Mouse (Mus musculus): ENCODE measurements around the gene Cela1.

The Cela1 gene

GRCm38 (mm10) chr15:100669337-100669736 lies 18.4 kb downstream of the Cela1 start, which contains the start of gene Bin2:
Bin2 (minus strand) TSS chr15:100669553.
- DNase-seq, result no peak

GRCm38 (mm10) chr15:100667871-100668545 lies 19.7 kb downstream of the Cela1 start:
- no peak for DNase-seq

GRCm38 (mm10) chr15:100667420-100667819 lies 20.3 kb downstream of the Cela1 start:
- no peak for DNase-seq

- no peak for DNase-seq
Observed at GRCm38 (mm10) chr15:100666851-100667250, 20.9 kb downstream of the Cela1 start.

- no peak for DNase-seq
Observed at GRCm38 (mm10) chr15:100666219-100666696, 21.5 kb downstream of the Cela1 start.

- no peak for DNase-seq
Observed at GRCm38 (mm10) chr15:100665411-100666218, 22.1 kb downstream of the Cela1 start.

GRCm38 (mm10) chr15:100664813-100665274 lies 22.9 kb downstream of the Cela1 start:
- no peak for DNase-seq

GRCm38 (mm10) chr15:100660805-100661204 lies 26.9 kb downstream of the Cela1 start:
- DNase-seq, result no peak

- peak; percentile 54 for DNase-seq
Observed at GRCm38 (mm10) chr15:100660306-100660705, 27.4 kb downstream of the Cela1 start.

GRCm38 (mm10) chr15:100655201-100655600 lies 32.5 kb downstream of the Cela1 start:
- DNase-seq, result no peak

- no peak for DNase-seq
Observed at GRCm38 (mm10) chr15:100654271-100654670, 33.5 kb downstream of the Cela1 start.

GRCm38 (mm10) chr15:100651610-100652009 lies 36.1 kb downstream of the Cela1 start:
- no peak for DNase-seq

- DNase-seq, result peak; percentile 51
Observed at GRCm38 (mm10) chr15:100650111-100650510, 37.6 kb downstream of the Cela1 start.

- DNase-seq, result peak; percentile 84
Observed at GRCm38 (mm10) chr15:100646161-100646560, 41.6 kb downstream of the Cela1 start.

- DNase-seq, result no peak
Observed at GRCm38 (mm10) chr15:100642451-100642850, 45.3 kb downstream of the Cela1 start.

GRCm38 (mm10) chr15:100641226-100641810 lies 46.4 kb downstream of the Cela1 start:
- no peak for DNase-seq

- no peak for DNase-seq
Observed at GRCm38 (mm10) chr15:100639972-100640750, 47.6 kb downstream of the Cela1 start.

- DNase-seq, result no peak
Observed at GRCm38 (mm10) chr15:100637661-100638060, 50.1 kb downstream of the Cela1 start.

GRCm38 (mm10) chr15:100636700-100637501 lies 50.8 kb downstream of the Cela1 start, which contains the start of gene Smagp:
Smagp (minus strand) TSS chr15:100636940.
- no peak for DNase-seq

- DNase-seq, result no peak
Observed at GRCm38 (mm10) chr15:100635851-100636645, 51.7 kb downstream of the Cela1 start.

GRCm38 (mm10) chr15:100635239-100635638 lies 52.5 kb downstream of the Cela1 start:
- no peak for DNase-seq

All from cerebellum, adult 9-11 months (tissue).